Mouse (Mus musculus) urinary bladder, postnatal 25 days (tissue): ENCODE measurements around the gene Gm6525.

Experiments
- DNase-seq: peaks from one replicate; pipeline ENCODE4 v3.0.0; 2022; ENCODE audit warnings: low spot score

The Gm6525 gene

GRCm38 (mm10) chr3:84215253-84215652 is 41.3 kb downstream of the Gm6525 start:
- DNase-seq, result no peak

DNA sequence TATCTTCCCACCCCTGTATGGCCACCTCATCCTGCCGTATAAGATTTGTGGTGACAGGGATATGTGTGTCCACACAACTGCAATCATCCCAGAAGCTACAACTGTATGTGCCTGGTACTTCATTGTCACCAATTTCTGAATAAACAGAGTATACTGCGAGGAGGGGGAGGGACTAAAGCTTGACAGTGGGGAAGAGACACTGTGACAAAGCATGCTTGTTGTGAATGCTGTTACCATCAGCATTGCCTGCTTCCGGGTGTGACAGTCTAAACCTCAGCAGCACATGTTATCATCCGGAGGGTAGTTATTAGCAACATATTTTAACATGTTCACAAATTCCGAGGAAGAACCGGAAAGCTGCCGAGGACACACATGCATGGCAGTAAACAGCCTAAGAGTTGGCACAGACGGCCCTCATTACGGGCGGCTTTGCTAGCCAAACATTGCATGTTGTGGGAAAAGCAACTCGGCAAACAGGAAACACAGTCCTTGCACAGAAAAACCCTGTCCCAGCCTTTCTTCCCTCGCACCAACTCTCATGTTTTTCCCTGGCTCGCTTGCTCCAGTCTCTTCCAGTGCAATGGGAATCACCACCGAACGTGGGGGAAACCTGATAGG is 41.9 kb downstream of the Gm6525 start:
- DNase-seq, result no peak

DNA sequence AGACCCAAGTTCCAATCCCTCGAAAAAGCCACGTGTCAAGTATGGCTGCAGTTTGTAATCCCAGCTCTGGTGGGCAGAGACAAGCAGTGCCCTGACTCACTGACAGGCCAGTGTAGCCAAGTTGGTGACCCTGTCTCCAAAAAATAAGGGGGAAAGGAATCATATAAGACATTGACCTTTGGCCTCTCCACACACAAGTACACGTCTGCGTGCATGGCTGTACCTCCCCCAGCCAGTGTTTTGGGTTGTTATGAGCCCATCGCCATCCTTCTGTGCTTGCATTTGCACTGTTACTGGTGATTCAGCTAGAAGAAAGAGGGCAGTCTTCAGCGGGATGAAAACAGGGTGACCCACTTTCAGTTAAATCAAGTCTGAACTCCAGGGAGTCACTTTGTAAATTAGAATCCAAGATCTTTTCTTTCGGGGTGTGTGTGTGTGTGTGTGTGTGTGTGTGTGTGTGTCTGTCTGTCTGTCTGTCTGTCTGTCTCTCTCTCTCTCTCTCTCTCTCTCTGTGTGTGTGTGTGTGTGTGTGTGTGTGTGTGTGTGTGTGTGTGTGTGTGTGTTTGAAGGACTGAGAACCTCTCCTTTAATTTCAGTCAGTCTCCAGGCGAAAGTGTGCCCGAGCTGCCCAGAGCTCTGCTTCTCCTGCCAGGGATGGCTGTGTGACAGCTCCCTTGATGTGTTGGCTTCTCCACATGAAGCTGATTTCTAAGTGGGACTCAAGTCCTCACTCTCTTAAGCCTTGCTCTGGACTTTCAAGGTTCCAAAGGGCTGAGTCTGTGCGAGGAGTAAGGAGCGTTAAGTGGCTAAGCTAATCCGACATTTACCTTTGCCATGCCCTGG is 43.4 kb downstream of the Gm6525 start:
- DNase-seq, result no peak

DNA sequence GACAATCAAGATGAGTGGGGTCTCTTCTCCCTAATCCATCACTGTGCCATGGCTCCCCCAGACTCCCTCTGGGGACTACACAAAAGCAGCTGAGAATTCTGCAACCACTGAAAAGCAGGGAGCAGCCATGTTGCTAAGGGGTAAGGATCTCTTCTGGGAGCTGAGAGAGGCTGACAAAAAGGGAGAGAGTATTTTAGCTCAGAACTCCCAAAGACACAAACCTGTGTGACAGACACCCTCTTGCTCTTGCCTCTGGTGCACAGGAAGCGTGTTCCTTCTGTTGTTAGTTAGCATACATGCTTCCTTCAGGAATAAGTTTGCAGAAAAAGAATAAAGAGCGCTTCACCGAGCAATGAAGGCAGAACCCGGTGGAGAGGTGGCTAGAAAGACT is 44.1 kb downstream of the Gm6525 start:
- DNase-seq, result no peak

DNA sequence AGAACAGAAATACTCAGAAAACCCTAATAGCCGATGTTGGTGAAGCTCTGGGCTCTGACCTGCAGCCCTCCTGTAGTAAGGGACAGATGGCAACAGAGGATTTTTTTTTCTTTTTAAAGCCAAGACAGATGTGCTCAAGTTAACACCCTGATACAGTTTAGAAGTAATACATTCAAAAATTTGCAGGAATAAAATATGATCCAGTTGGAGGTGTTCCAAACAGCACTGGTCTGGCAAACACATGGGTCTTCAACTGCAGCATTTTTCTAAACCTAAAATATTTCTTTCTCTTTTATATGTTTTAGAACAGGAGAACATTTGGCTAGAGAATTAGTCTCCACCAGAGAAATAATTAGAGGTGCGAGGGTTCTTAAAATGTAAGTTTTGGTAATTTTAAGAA is 44.6 kb downstream of the Gm6525 start:
- DNase-seq, result no peak

DNA sequence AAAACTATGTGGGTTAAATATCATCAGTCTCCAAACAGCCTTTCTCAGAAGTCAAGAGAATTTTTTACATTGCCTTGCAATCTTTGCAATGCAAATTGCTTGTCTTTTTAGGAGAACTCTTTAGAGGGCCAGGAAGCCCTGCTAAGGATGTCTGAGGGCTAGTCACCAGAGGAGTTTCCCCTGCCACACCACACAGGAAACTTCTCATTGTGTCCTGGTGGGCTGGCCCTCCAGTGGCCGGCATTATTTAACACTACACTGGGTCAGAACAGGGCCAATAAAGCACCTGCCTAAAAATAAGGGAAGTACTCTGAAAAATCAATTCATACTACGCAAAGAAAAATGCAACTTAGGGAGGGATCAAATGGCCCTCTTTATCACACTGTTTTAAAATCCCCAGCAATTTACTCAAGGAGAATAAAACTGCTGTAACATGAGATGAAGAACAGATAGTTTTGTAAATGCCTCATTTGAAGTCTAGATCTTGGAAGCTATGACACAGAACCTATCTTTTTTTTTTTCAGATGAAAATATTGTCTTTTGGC is 45.3 kb downstream of the Gm6525 start:
- no peak for DNase-seq

DNA sequence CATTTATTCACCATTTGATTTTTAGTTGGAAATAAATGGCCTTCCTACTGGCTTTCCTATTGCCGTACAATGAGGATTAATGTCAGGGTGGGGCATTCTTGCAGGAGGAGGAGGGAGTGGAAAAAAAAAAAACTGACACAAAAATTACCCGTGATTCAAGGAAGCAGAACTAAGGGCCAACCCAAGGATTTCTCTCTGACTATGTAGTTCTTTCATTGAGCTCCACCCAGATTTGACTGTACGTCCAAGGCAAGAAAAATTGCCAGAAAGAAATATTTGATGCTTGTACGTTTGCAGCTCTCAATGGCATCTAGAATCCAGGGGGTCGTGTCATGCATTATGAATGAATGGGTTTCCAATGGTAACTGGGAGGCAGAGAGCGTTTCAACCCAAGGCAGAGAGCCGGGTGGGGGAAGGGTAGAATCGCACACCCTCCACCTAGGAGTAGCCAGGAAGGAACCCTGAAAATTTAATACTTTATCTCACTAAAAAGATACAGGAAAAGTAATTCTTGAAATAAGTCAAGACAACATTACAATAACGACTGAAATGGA is 45.9 kb downstream of the Gm6525 start:
- no peak for DNase-seq

GRCm38 (mm10) chr3:84220326-84220725 is 46.4 kb downstream of the Gm6525 start:
- DNase-seq, result no peak

GRCm38 (mm10) chr3:84220748-84221147 is 46.8 kb downstream of the Gm6525 start:
- DNase-seq, result peak; percentile 32
